Mouse (Mus musculus): ENCODE results near the gene Spag7.

GRCm38 (mm10) chr11:70674501-70674900, 5.3 kb upstream of the Spag7 start:
- no peak for TF ChIP-seq POLR2A (IDR thresholded peaks at IDR 0.05; ENCODE audit: low read depth, low read length)
- no peak for TF ChIP-seq CTCF (IDR thresholded peaks at IDR 0.05; ENCODE audit: extremely low read depth, insufficient read length, insufficient replicate concordance, low read depth, low read length)
